Mouse (Mus musculus) hindbrain, embryonic 15.5 days (tissue): ENCODE results near the gene Iqsec3. TPM values are rescaled to one million over a fixed set of nuclear protein-coding genes. Genes with fewer than 3 reads are reported as not detected.

Experiments
- ATAC-seq: fragments of 200-750 bp; cut with Nextera tagmentation; 2 replicates; pipeline ENCODE4 v1.8.0; 2017; ENCODE audit warnings: low read depth, moderate number of reproducible peaks, moderate TSS enrichment; ENCODE audit not compliant: low FRiP score
- H3K27ac ChIP-seq: fragments of 300-500 bp; sonication (generic); replicated peaks from 2 replicates; pipeline ENCODE4 v1.5.1; 2015; ENCODE audit warnings: mild to moderate bottlenecking, inconsistent platforms
- H3K27me3 ChIP-seq: fragments of 300-500 bp; sonication (generic); 2 replicates; pipeline ENCODE4 v1.6.1; 2015; ENCODE audit warnings: control low read depth, inconsistent platforms
- H3K36me3 ChIP-seq: fragments of 300-500 bp; sonication (generic); 2 replicates; pipeline ENCODE4 v1.6.1; 2015; ENCODE audit warnings: control low read depth, inconsistent platforms
- H3K4me1 ChIP-seq: fragments of 300-500 bp; sonication (generic); replicated peaks from 2 replicates; pipeline ENCODE4 v1.6.1; 2015; ENCODE audit warnings: control low read depth, inconsistent platforms
- H3K4me2 ChIP-seq: fragments of 300-500 bp; sonication (generic); 2 replicates; pipeline ENCODE4 v1.6.1; 2015; ENCODE audit warnings: moderate library complexity, mild to moderate bottlenecking, inconsistent platforms
- H3K4me3 ChIP-seq: fragments of 300-500 bp; sonication (generic); 2 replicates; pipeline ENCODE4 v1.5.1; 2015; ENCODE audit warnings: mild to moderate bottlenecking, inconsistent platforms
- H3K9ac ChIP-seq: fragments of 300-500 bp; sonication (generic); 2 replicates; pipeline ENCODE4 v1.6.1; 2015; ENCODE audit warnings: inconsistent platforms
- H3K9me3 ChIP-seq: fragments of 300-500 bp; sonication (generic); 2 replicates; pipeline ENCODE4 v1.6.1; 2016; ENCODE audit warnings: control low read depth, inconsistent platforms
- WGBS: fragments of 180-500 bp; shearing (Covaris S2); methylation state at CpG from one replicate; pipeline ENCODE4 v1.1.7; 2015; 5-methylcytosine and 5-hydroxymethylcytosine counted together
- polyA plus RNA-seq: library from polyadenylated mRNA; unstranded; fragments of >200 nt; fragmentation: Nextera tagmentation; extraction: Ambion mirVana; gene quantifications from 2 replicates; pipeline ENCODE4 v1.2.1, GENCODE M21; 2015

Gene Iqsec3
- polyA plus RNA-seq, 1 experiment from 2014 or later: 15.4 TPM

DNA sequence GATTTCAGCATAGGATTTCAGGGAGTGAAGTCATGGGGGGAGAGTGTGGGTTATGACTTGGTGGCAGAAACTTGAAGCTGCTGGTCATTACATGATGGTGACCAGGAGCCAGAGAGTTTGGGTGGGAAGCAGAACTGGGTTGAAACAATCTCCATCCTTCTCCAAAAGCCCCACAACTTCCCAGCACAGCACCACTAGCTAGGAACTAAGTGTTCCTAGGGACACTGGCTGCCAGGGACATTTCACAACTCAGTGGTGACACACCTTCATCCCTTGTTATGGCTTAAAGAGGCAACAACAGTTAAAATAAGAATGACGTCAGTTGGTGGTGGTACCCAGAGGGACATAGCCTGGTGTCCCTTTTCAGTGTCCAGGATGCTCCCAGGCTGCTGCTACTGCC lies 117.4 kb downstream of the Iqsec3 start:
- Histone ChIP-seq H3K4me1 (no peaks in the 10 kb centered on the region), H3K4me2 (no peak overlapping the region), H3K9me3 (no peaks in the 10 kb centered on the region), H3K9ac (no peak overlapping the region), H3K27me3 (no peaks in the 10 kb centered on the region), H3K4me3 (no peak overlapping the region), H3K36me3 (no peaks in the 10 kb centered on the region), H3K27ac (no peak overlapping the region)
- ATAC-seq: no peak
- 96% methylated on average over 1 of the region's 1 CpGs for WGBS

DNA sequence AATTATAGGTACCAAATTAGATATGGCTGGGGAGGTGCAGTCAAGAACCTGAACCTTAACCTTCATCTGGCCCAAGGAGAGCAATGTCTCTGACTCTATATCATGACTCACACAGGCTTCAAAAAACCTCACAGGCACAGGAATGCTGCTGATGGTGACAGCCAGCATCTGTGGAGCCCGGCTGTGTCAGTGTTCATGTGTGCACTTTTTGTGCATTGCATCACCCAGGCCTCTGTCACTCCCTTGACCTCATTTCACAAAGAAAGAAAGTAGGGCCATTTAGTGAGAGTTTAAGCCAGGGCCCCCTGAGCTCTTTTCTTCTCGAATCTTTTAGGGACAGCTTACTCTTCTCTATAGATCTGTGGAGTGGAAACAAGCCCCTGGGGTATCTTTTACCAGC lies 121.2 kb downstream of the Iqsec3 start:
- Histone ChIP-seq H3K4me2 (no peak overlapping the region), H3K4me3 (no peak overlapping the region)
- WGBS: 36% methylated on average over 2 of the region's 2 CpGs

DNA sequence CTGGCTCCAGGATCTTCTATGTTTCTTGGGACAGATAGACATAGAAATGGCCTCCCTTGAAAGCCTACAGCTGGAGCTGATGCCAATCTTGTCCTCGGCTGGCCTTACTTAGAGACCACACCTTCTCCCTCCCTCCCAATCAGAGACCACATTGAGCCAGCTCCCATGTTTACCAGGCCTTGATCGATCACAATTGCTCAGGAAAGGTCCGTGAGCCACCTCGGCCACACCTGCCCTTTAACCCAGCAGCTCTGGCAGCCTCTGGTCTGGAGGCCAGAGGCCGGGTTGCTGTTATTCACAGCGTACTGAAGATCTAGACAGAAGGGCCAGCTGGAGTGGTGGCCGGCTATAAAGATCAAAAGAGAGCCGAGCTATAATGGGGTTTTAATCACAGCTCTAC lies 127.0 kb downstream of the Iqsec3 start:
- Histone ChIP-seq H3K4me3 (no peak overlapping the region), H3K27me3 (no peaks in the 10 kb centered on the region), H3K9me3 (no peaks in the 10 kb centered on the region), H3K4me1 (no peaks in the 10 kb centered on the region), H3K27ac (no peak overlapping the region), H3K9ac (no peak overlapping the region), H3K4me2 (no peak overlapping the region), H3K36me3 (no peaks in the 10 kb centered on the region)
- ATAC-seq: no peak
- 45% methylated on average over 8 of the region's 8 CpGs for WGBS

More for the DNA sequence above, 121.2 kb downstream of the Iqsec3 start:
- H3K27ac ChIP-seq: no peak overlapping the region
- H3K27me3 ChIP-seq: no peaks in the 10 kb centered on the region
- H3K4me1 ChIP-seq: no peaks in the 10 kb centered on the region
- ATAC-seq: no peak
- H3K36me3 ChIP-seq: no peaks in the 10 kb centered on the region
- H3K9me3 ChIP-seq: no peaks in the 10 kb centered on the region
- no peak overlapping the region for H3K9ac ChIP-seq

DNA sequence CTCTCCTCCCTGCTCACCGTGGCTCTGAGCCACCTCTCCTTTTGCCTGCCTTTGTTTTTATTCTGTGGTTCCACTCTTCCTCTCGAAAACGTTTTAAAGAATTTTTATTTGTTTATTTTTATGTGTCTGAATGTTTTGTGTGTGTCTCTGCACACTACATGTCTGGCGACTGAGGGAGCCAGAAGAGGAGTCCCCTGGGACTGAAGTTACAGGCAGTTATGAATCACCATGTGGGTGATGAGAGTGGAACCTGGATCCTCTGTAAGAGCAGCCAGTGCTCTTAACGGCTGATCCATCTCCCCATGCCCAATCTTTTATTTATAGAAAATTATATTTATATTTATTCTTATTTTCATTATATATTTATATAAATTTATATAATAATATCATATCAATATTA lies 129.1 kb downstream of the Iqsec3 start:
- 59% methylated on average over 5 of the region's 5 CpGs for WGBS
- no peak overlapping the region for H3K9ac ChIP-seq

DNA sequence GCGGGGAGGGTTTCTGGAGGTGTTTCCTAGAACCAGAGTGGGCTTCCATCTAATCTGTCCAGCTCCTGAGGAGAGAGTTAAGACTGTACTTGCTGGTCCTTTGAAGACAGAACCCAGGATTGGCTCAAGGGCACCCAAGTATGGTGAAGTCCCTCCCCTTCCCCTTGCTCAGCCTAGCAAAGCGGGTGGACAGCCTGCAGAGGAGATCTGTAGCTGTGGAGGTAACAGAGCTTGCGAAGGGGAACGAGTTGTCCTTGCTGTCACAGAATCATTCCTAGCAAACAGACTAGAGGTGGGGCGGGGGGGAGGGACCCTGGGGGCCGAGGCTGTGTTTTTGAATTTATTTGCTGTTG lies 129.7 kb downstream of the Iqsec3 start:
- WGBS: 70% methylated on average over 6 of the region's 6 CpGs
- Histone ChIP-seq H3K4me3 (no peak overlapping the region), H3K9me3 (no peaks in the 10 kb centered on the region), H3K27me3 (no peaks in the 10 kb centered on the region), H3K36me3 (no peaks in the 10 kb centered on the region), H3K27ac (no peak overlapping the region), H3K4me2 (no peak overlapping the region), H3K9ac (no peak overlapping the region), H3K4me1 (no peaks in the 10 kb centered on the region)
- ATAC-seq: no peak

More for the DNA sequence above, 129.1 kb downstream of the Iqsec3 start:
- Histone ChIP-seq H3K4me1 (no peaks in the 10 kb centered on the region), H3K27ac (no peak overlapping the region), H3K27me3 (no peaks in the 10 kb centered on the region), H3K4me2 (no peak overlapping the region), H3K36me3 (no peaks in the 10 kb centered on the region), H3K9me3 (no peaks in the 10 kb centered on the region), H3K4me3 (no peak overlapping the region)
- ATAC-seq: no peak

DNA sequence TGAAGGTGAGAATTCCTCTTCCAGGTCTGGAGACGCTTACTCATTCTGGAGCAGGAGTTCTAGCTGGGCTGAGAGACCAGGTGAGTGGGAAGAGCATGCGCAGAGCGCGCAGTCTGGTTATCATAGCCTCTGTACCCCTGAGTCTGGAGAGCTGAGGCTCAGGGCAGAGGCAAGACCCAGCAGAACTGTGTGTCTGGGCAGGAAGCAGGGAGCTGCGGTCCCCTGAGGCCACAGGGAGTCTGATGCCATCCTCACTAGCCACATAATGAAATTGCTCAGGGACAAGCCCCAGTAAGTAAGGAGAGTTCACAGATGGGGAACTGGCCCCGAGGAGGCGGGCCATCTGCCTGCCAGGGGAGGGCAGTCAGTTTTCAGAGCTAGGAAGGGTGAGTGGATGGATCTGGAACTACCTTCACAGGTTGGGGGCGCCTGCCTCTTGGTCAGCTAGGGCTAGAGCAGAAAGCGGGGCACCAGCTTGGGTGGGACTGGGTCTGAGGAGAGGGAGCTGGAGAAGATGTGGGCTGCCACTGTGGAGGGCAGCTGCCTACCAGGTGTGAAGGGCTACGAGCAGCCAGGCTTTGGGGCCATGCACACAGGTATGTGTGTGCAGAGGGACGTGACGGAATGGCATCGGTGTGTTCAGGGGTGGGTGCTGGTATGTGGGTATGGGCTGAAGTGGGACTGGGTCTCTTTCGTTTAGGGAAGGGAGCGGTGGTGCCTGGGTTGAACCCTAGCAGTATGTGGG lies 130.3 kb downstream of the Iqsec3 start, which contains the start of gene Slc6a12:
Slc6a12 (plus strand) TSS at position 51 of the 745 bp plus-strand sequence.
- H3K4me1 ChIP-seq: no peaks in the 10 kb centered on the region
- no peaks in the 10 kb centered on the region for H3K9me3 ChIP-seq
- 79% methylated on average over 15 of the region's 15 CpGs for WGBS
- H3K27ac ChIP-seq: no peak within 1 kb of the TSS
- H3K4me2 ChIP-seq: no peak within 1 kb of the TSS
- ATAC-seq: no peak; the same call in 1 of the 2 replicates
- no peaks in the 10 kb centered on the region for H3K36me3 ChIP-seq
- H3K9ac ChIP-seq: no peak within 1 kb of the TSS
- no peak within 1 kb of the TSS for H3K4me3 ChIP-seq
- no peaks in the 10 kb centered on the region for H3K27me3 ChIP-seq

DNA sequence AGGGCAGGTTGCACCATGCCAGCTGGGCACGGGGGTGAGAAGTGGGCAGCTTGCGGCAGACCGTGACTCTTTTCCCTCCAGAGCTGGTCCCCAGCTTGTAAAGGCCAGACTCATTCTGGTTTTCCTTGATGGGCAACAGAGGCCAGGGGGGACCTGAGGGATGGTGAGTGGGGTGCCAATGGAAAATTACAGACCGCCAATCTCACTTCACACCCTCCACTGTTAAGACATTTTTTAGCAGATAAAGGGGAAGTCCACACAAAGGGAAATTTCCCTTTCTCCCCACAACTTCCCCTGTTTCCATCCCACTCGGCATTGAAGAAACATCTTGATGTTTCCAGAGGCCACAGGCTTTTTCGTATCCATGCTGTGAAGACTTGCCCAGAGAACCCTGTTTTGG lies 131.8 kb downstream of the Iqsec3 start:
- Histone ChIP-seq H3K9ac (no peak overlapping the region), H3K36me3 (no peaks in the 10 kb centered on the region), H3K9me3 (no peaks in the 10 kb centered on the region), H3K4me2 (no peak overlapping the region), H3K4me3 (no peak overlapping the region), H3K4me1 (no peaks in the 10 kb centered on the region), H3K27me3 (no peaks in the 10 kb centered on the region), H3K27ac (no peak overlapping the region)
- ATAC-seq: no peak
- WGBS: 82% methylated on average over 6 of the region's 6 CpGs

DNA sequence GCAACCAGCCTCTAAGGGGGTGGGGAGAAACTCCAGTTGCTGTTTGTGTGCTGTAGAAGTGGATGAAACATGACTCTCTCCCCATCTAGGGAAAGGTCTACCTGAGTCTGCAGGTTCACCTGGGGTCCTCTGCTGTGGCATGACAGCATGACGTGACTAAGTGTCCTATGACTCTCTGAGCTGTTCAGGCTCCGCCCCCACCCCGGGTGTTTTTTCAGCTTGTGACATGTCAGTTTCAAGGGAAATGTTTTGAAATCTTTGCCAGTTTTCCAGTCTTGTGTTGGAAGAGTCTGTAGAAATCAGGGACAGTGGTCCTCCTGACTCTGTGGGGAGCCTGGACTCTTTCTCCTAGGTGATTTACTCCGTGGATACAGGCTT lies 135.0 kb downstream of the Iqsec3 start:
- H3K27me3 ChIP-seq: 0 out of 2 replicates have a peak, but pooled peaks cover 2% of the 10 kb centered on the region
- H3K9me3 ChIP-seq: no peaks in the 10 kb centered on the region
- ATAC-seq: peak; percentile 25; the same call in 1 of the 2 replicates
- H3K4me1 ChIP-seq: no peaks in the 10 kb centered on the region
- H3K27ac ChIP-seq: no peak overlapping the region
- no peaks in the 10 kb centered on the region for H3K36me3 ChIP-seq
- H3K4me3 ChIP-seq: no peak overlapping the region
- H3K4me2 ChIP-seq: no peak overlapping the region
- H3K9ac ChIP-seq: no peak overlapping the region
- 61% methylated on average over 4 of the region's 4 CpGs for WGBS

DNA sequence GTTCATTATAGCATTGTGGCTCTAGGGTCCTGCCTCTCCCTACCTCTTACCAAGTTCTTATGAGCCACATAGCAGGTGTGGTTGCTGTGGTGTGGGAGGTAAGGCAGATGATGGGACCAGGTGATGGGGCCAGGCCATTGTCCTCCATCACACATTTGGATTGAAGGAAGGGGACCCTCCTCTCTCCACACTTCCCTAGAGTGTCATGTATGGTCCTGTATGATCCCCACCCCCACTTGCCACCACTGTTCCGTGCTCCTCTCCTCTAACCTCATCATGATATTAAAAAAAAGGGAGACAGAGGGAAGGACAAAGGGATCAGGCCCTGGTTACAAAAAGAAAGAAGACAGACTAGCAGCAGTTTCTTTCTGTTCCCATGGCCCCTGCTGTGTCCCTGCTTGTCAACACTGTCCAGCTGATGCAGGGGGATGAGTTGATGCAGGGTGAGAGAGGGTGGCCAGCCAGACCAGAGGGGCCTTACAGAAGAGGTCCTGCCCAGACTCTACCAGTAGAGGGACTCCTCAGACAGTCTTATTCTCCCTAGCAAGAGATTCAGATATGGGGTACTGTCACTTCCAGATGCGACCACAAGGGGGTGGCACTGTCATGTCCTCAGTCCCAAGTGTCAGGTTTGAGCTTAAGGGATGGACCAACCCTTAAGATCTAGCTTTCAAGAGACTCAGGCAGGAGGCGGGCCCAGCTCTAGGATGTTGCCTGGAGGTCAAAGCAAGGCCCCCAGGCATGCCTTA lies 135.5 kb downstream of the Iqsec3 start:
- no peaks in the 10 kb centered on the region for H3K9me3 ChIP-seq
- no peaks in the 10 kb centered on the region for H3K4me1 ChIP-seq
- H3K4me3 ChIP-seq: no peak overlapping the region
- H3K4me2 ChIP-seq: no peak overlapping the region
- H3K27ac ChIP-seq: no peak overlapping the region
- WGBS: 22% methylated on average over 3 of the region's 3 CpGs
- H3K9ac ChIP-seq: no peak overlapping the region
- ATAC-seq: peak; percentile 70
- H3K27me3 ChIP-seq: 0 out of 2 replicates have a peak, but pooled peaks cover 2% of the 10 kb centered on the region
- H3K36me3 ChIP-seq: no peaks in the 10 kb centered on the region

DNA sequence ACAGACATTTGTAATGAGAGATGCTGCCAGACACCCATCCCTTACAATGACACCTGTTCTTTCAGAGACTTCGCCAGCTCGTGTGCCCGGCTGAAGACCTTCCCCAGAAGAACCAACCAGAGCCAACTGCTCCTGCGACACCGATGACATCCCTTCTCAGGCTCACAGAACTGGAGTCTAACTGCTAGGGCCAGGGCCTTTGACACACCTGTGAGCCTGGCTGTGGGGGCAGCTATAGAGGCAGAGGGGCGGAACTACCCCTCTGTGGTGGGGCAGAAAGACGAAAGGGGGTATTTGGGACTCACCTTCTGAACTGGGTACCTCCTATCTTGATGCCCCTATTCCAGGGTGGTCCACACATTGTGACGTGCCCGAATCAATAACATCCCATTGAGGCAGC lies 136.2 kb downstream of the Iqsec3 start:
- Histone ChIP-seq H3K4me3 (no peak overlapping the region), H3K27ac (no peak overlapping the region), H3K9me3 (no peaks in the 10 kb centered on the region), H3K9ac (no peak overlapping the region), H3K4me1 (no peaks in the 10 kb centered on the region), H3K36me3 (no peaks in the 10 kb centered on the region), H3K4me2 (no peak overlapping the region), H3K27me3 (0 out of 2 replicates have a peak, but pooled peaks cover 2% of the 10 kb centered on the region)
- no peak for ATAC-seq
- 92% methylated on average over 9 of the region's 9 CpGs for WGBS

DNA sequence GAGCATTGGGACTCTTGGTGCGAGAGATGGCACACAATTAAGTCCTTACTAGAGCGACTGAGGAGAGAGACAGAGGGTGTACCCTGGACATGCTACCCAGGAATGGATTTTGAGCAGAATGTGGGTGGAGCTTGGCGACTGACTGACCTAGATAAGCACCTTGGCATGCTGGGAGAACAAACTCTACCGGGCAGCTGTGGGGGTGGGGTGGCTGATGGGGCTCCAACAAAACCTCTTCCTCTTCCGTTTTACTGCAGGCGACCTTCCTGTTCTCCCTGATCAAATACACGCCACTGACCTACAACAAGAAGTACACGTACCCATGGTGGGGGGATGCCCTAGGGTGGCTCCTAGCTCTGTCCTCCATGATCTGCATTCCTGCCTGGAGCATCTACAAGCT lies 136.9 kb downstream of the Iqsec3 start:
- H3K4me1 ChIP-seq: no peaks in the 10 kb centered on the region
- ATAC-seq: no peak
- WGBS: 81% methylated on average over 8 of the region's 8 CpGs

DNA sequence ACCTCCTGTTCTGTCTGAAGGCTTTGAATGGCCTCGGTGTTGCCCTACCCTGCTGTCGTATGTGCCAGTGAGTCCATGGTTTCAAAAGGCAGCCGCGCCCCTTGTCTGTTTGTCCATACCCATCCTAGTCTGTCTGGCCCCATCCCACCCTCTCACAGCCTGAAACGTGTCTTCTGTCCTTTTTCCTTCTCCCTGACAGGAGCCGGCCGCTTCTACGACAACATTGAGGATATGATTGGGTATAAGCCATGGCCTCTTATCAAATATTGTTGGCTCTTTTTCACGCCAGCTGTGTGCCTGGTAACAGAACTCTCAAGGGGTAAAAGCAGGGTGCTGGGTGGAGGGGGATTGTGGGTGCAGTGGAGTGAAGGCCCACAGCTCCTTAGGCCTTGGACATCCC lies 137.6 kb downstream of the Iqsec3 start:
- no peaks in the 10 kb centered on the region for H3K4me1 ChIP-seq
- 90% methylated on average over 9 of the region's 9 CpGs for WGBS
- H3K4me3 ChIP-seq: no peak overlapping the region
- no peak overlapping the region for H3K27ac ChIP-seq
- H3K36me3 ChIP-seq: no peaks in the 10 kb centered on the region
- no peak overlapping the region for H3K9ac ChIP-seq
- H3K27me3 ChIP-seq: 0 out of 2 replicates have a peak, but pooled peaks cover 2% of the 10 kb centered on the region
- H3K4me2 ChIP-seq: no peak overlapping the region
- ATAC-seq: no peak
- no peaks in the 10 kb centered on the region for H3K9me3 ChIP-seq

More for the DNA sequence above, 136.9 kb downstream of the Iqsec3 start:
- Histone ChIP-seq H3K36me3 (no peaks in the 10 kb centered on the region), H3K9ac (no peak overlapping the region), H3K9me3 (no peaks in the 10 kb centered on the region), H3K27ac (no peak overlapping the region), H3K4me2 (no peak overlapping the region), H3K27me3 (0 out of 2 replicates have a peak, but pooled peaks cover 2% of the 10 kb centered on the region), H3K4me3 (no peak overlapping the region)
